Mouse (Mus musculus): ENCODE results near the gene Metrn.
A peak's percentile ranks its signal among the peaks of the same experiment; 100 is the strongest.
"Not testable (repeated sequence)": the region's sequence is repeated elsewhere in the genome, so short reads cannot be mapped to it uniquely, and the experiment has no call there.

Gene Metrn

GRCm38 (mm10) chr17:25808789-25809605 lies 12.1 kb upstream of the Metrn start, which contains the start of gene Fbxl16:
Gene Fbxl16, plus strand, starts transcription at chr17:25809085.
- DNase-seq (ENCODE audit: extremely low spot score): peak; percentile 79

- DNase-seq (ENCODE audit: extremely low spot score): no peak
These were observed 11.1 kb upstream of the Metrn start for GRCm38 (mm10) chr17:25808028-25808427.

GRCm38 (mm10) chr17:25807452-25807851 lies 10.5 kb upstream of the Metrn start:
- DNase-seq (ENCODE audit: extremely low spot score): not testable (repeated sequence)

- DNase-seq (ENCODE audit: extremely low spot score): no peak
These were observed 9.6 kb upstream of the Metrn start for GRCm38 (mm10) chr17:25806507-25806906.

- peak; percentile 77 for DNase-seq (ENCODE audit: extremely low spot score)
These were observed 6.0 kb upstream of the Metrn start for GRCm38 (mm10) chr17:25802825-25803517.

GRCm38 (mm10) chr17:25801029-25801428 lies 4.1 kb upstream of the Metrn start:
- DNase-seq (ENCODE audit: extremely low spot score): peak; percentile 74

- no peak for DNase-seq (ENCODE audit: extremely low spot score)
These were observed 645 bp downstream of the Metrn start for GRCm38 (mm10) chr17:25796211-25796771.

- peak; percentile 95 for DNase-seq (ENCODE audit: extremely low spot score)
These were observed 1.3 kb downstream of the Metrn start, which contains the start of gene AC134908.4 for GRCm38 (mm10) chr17:25795609-25796092. Gene AC134908.4, minus strand, starts transcription at chr17:25795659.

- DNase-seq (ENCODE audit: extremely low spot score): no peak
These were observed 1.9 kb downstream of the Metrn start for GRCm38 (mm10) chr17:25794998-25795397.

GRCm38 (mm10) chr17:25794197-25794596 lies 2.7 kb downstream of the Metrn start:
- DNase-seq (ENCODE audit: extremely low spot score): peak; percentile 39

GRCm38 (mm10) chr17:25792615-25793014 lies 4.3 kb downstream of the Metrn start, which contains the start of gene Fam173a:
Gene Fam173a, minus strand, starts transcription at chr17:25792901.
- peak; percentile 77 for DNase-seq (ENCODE audit: extremely low spot score)

GRCm38 (mm10) chr17:25791843-25792527 lies 5.0 kb downstream of the Metrn start:
- DNase-seq (ENCODE audit: extremely low spot score): peak; percentile 90

- no peak for DNase-seq (ENCODE audit: extremely low spot score)
These were observed 5.6 kb downstream of the Metrn start for GRCm38 (mm10) chr17:25791320-25791842.

- no peak for DNase-seq (ENCODE audit: extremely low spot score)
These were observed 10.0 kb downstream of the Metrn start for GRCm38 (mm10) chr17:25786781-25787504.

- no peak for DNase-seq (ENCODE audit: extremely low spot score)
These were observed 10.7 kb downstream of the Metrn start, which contains the start of gene Ccdc78 for GRCm38 (mm10) chr17:25786280-25786679. Gene Ccdc78, plus strand, starts transcription at chr17:25786580.

GRCm38 (mm10) chr17:25785281-25785745 lies 11.6 kb downstream of the Metrn start, which contains the start of gene Haghl:
Gene Haghl, minus strand, starts transcription at chr17:25785673.
- DNase-seq (ENCODE audit: extremely low spot score): peak; percentile 97

- DNase-seq (ENCODE audit: extremely low spot score): no peak
These were observed 12.9 kb downstream of the Metrn start for GRCm38 (mm10) chr17:25783861-25784574.

- DNase-seq (ENCODE audit: extremely low spot score): no peak
These were observed 13.8 kb downstream of the Metrn start for GRCm38 (mm10) chr17:25783086-25783485.

- DNase-seq (ENCODE audit: extremely low spot score): no peak
These were observed 15.6 kb downstream of the Metrn start for GRCm38 (mm10) chr17:25781339-25781738.

GRCm38 (mm10) chr17:25777948-25778347 lies 19.0 kb downstream of the Metrn start:
- DNase-seq (ENCODE audit: extremely low spot score): no peak
